Mouse (Mus musculus): ENCODE results near the gene Smpdl3b.

DNA sequence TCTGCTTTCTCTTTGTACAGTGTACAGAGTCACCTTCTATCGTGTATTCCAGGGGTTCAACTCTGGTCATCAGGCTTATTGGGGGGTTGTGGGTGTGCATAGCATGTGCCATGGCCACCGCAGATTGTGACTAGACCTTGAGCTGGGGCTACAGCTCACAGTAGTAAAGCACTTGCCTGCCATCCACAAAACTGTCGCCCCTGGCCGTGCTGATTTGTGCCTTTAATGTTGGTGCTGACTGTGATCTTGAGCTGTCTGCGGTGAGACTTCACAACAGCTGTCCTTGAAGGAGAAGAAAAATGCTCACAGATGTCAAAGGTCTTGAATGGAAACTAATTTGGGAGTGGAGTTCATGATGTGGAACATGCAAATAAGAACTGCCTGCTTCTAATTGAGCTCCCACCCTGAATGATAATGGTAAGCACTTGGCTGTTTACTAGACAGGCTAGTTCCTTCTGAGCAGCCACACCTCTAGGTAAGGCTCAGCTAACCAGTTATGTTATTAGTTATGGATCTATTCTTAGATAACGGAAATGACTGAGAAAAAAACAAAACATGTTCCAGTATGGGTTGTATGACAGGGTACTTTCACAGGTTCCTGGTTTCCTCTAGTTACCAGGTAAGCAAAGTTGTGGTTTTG lies 21.6 kb upstream of the Smpdl3b start:
- no peak for TF ChIP-seq CTCF (IDR thresholded peaks at IDR 0.05; ENCODE audit: low read depth)
- TF ChIP-seq EP300 (IDR thresholded peaks at IDR 0.05; ENCODE audit: low read depth) = no peak

All from heart, postnatal 0 days (tissue).